Mouse (Mus musculus): ENCODE measurements around the gene Gm13287. TPM values are rescaled to one million over a fixed set of nuclear protein-coding genes. Genes with fewer than 3 reads are reported as not detected.

The Gm13287 gene
- polyA plus RNA-seq, 1 experiment from 2014 or later = not detected

DNA sequence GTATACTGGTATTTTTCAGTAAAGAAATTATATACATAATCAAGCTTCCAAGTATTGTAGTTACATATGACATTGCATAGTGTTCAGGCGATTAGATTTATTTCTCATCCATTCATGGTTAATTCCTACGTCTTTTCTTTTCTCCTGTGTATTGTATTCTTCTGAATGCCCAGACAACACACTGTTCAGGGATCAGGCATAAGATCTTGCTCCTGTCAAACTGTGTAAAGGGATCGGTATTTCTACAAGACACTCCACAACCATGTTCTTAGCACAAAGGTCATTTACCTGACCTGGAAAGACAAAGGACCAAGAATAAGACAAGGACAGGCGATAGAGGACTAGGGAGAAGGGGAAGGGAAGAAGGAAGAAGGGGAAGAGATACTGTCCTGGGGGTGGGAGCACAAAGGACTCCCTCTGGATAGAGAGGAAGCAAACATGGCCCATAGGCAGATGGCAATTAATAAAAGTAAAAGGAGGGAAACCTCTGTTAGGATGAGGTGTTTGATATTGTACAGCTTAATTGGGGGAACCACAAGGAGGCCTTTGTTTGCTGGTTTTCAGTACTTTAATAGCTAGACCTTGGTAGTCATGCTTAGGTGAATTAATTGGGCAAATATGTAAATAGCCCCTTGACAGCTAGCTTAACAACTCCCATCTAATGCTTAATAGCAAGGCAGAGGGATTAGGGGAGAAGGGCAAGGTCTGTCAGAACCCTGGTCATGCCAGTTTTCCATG lies 48.1 kb downstream of the Gm13287 start:
- Histone ChIP-seq H3K9me3 (ENCODE audit: control insufficient read depth, low read length) (no peaks in the 10 kb centered on the region), H3K9ac (replicated peaks; ENCODE audit: low read depth, low read length) (no peak overlapping the region), H3K36me3 (ENCODE audit: control insufficient read depth, insufficient read depth, low read length) (no peaks in the 10 kb centered on the region), H3K4me1 (ENCODE audit: control insufficient read depth, insufficient read depth, low read length) (no peaks in the 10 kb centered on the region), H3K27me3 (ENCODE audit: control insufficient read depth, insufficient read depth, low read length) (no peaks in the 10 kb centered on the region), H3K4me2 (ENCODE audit: low read depth, low read length) (no peak overlapping the region), H3K27ac (ENCODE audit: low read depth, low read length) (no peak overlapping the region), H3K4me3 (ENCODE audit: low read depth, low read length) (no peak overlapping the region)
- WGBS = 28% methylated on average over 4 of the region's 4 CpGs
- no peak for ATAC-seq (ENCODE audit: low read depth)

Other genes with a start within 250 kb of the Gm13287 start
- gene Ifna15, start 245.0 kb upstream of the Gm13287 start, polyA plus RNA-seq (2014; fragmentation: Nextera tagmentation; extraction: Ambion mirVana) = not detected in 2 replicates
- not detected in 2 replicates for gene Ifna14, start 231.5 kb upstream of the Gm13287 start, polyA plus RNA-seq (2014; fragmentation: Nextera tagmentation; extraction: Ambion mirVana)
- gene Ifna9, start 210.9 kb upstream of the Gm13287 start, polyA plus RNA-seq (2014; fragmentation: Nextera tagmentation; extraction: Ambion mirVana) = not detected in 2 replicates
- not detected in 2 replicates for gene Ifna12, start 199.9 kb upstream of the Gm13287 start, polyA plus RNA-seq (2014; fragmentation: Nextera tagmentation; extraction: Ambion mirVana)
- not detected in 2 replicates for gene C87499, start 168.8 kb upstream of the Gm13287 start, polyA plus RNA-seq (2014; fragmentation: Nextera tagmentation; extraction: Ambion mirVana)
- gene Ifna13, start 158.8 kb upstream of the Gm13287 start, polyA plus RNA-seq (2014; fragmentation: Nextera tagmentation; extraction: Ambion mirVana) = not detected in 2 replicates
- gene Ifna16, start 126.3 kb upstream of the Gm13287 start, polyA plus RNA-seq (2014; fragmentation: Nextera tagmentation; extraction: Ambion mirVana) = not detected in 2 replicates
- gene Ifna2, start 119.3 kb upstream of the Gm13287 start, polyA plus RNA-seq (2014; fragmentation: Nextera tagmentation; extraction: Ambion mirVana) = not detected in 2 replicates
- gene Ifnab, start 111.9 kb upstream of the Gm13287 start, polyA plus RNA-seq (2014; fragmentation: Nextera tagmentation; extraction: Ambion mirVana) = not detected in 2 replicates
- gene Gm26566, start 81.4 kb upstream of the Gm13287 start, polyA plus RNA-seq (2014; fragmentation: Nextera tagmentation; extraction: Ambion mirVana) = 1.6 and 2.6 TPM in 2 replicates
- 129 and 164 TPM in 2 replicates for gene Klhl9, start 80.8 kb upstream of the Gm13287 start, polyA plus RNA-seq (2014; fragmentation: Nextera tagmentation; extraction: Ambion mirVana)
- not detected in 2 replicates for gene Gm13271, start 48.4 kb upstream of the Gm13287 start, polyA plus RNA-seq (2014; fragmentation: Nextera tagmentation; extraction: Ambion mirVana)
- gene Gm13283, start 43.1 kb upstream of the Gm13287 start, polyA plus RNA-seq (2014; fragmentation: Nextera tagmentation; extraction: Ambion mirVana) = not detected in 2 replicates
- not detected in 2 replicates for gene Gm13290, start 29.4 kb upstream of the Gm13287 start, polyA plus RNA-seq (2014; fragmentation: Nextera tagmentation; extraction: Ambion mirVana)
- gene Gm13289, start 26.3 kb upstream of the Gm13287 start, polyA plus RNA-seq (2014; fragmentation: Nextera tagmentation; extraction: Ambion mirVana) = not detected in 2 replicates
- not detected in 2 replicates for gene Gm13272, start 23.4 kb upstream of the Gm13287 start, polyA plus RNA-seq (2014; fragmentation: Nextera tagmentation; extraction: Ambion mirVana)
- not detected in 2 replicates for gene Ifnz, start 21.1 kb upstream of the Gm13287 start, polyA plus RNA-seq (2014; fragmentation: Nextera tagmentation; extraction: Ambion mirVana)
- not detected in 2 replicates for gene Gm13276, start 17.5 kb upstream of the Gm13287 start, polyA plus RNA-seq (2014; fragmentation: Nextera tagmentation; extraction: Ambion mirVana)
- not detected in 2 replicates for gene Gm13277, start 14.6 kb upstream of the Gm13287 start, polyA plus RNA-seq (2014; fragmentation: Nextera tagmentation; extraction: Ambion mirVana)
- gene Gm13278, start 11.7 kb upstream of the Gm13287 start, polyA plus RNA-seq (2014; fragmentation: Nextera tagmentation; extraction: Ambion mirVana) = not detected in 2 replicates
- not detected in 2 replicates for gene Gm13275, start 8.8 kb upstream of the Gm13287 start, polyA plus RNA-seq (2014; fragmentation: Nextera tagmentation; extraction: Ambion mirVana)
- not detected in 2 replicates for gene Gm13279, start 5.9 kb upstream of the Gm13287 start, polyA plus RNA-seq (2014; fragmentation: Nextera tagmentation; extraction: Ambion mirVana)
- not detected in 2 replicates for gene Gm13285, start 3.6 kb upstream of the Gm13287 start, polyA plus RNA-seq (2014; fragmentation: Nextera tagmentation; extraction: Ambion mirVana)
- not detected in 2 replicates for gene Gm13288, start 2.3 kb downstream of the Gm13287 start, polyA plus RNA-seq (2014; fragmentation: Nextera tagmentation; extraction: Ambion mirVana)
- gene Ifna7, start 13.0 kb downstream of the Gm13287 start, polyA plus RNA-seq (2014; fragmentation: Nextera tagmentation; extraction: Ambion mirVana) = not detected in 2 replicates
- gene Ifna11, start 16.7 kb downstream of the Gm13287 start, polyA plus RNA-seq (2014; fragmentation: Nextera tagmentation; extraction: Ambion mirVana) = not detected in 2 replicates
- gene Ifna6, start 24.2 kb downstream of the Gm13287 start, polyA plus RNA-seq (2014; fragmentation: Nextera tagmentation; extraction: Ambion mirVana) = not detected in 2 replicates
- gene Ifna5, start 32.3 kb downstream of the Gm13287 start, polyA plus RNA-seq (2014; fragmentation: Nextera tagmentation; extraction: Ambion mirVana) = not detected in 2 replicates
- not detected in 2 replicates for gene Ifna4, start 38.6 kb downstream of the Gm13287 start, polyA plus RNA-seq (2014; fragmentation: Nextera tagmentation; extraction: Ambion mirVana)
- not detected in 2 replicates for gene Ifna1, start 46.8 kb downstream of the Gm13287 start, polyA plus RNA-seq (2014; fragmentation: Nextera tagmentation; extraction: Ambion mirVana)
- gene Ifne, start 76.9 kb downstream of the Gm13287 start, polyA plus RNA-seq (2014; fragmentation: Nextera tagmentation; extraction: Ambion mirVana) = not detected in 2 replicates

Measured in neural tube, embryonic 14.5 days (tissue).